Mouse (Mus musculus) kidney, adult 18-20 months (tissue): ENCODE data around the gene Gm14085.
A peak's percentile ranks its signal among the peaks of the same experiment; 100 is the strongest.

Source experiments
- DNase-seq: peaks from one replicate; pipeline ENCODE4 v3.0.0; 2021

Gm14085 gene

GRCm38 (mm10) chr2:122562251-122562650, 77.5 kb downstream of the Gm14085 start:
- DNase-seq = no peak

DNA sequence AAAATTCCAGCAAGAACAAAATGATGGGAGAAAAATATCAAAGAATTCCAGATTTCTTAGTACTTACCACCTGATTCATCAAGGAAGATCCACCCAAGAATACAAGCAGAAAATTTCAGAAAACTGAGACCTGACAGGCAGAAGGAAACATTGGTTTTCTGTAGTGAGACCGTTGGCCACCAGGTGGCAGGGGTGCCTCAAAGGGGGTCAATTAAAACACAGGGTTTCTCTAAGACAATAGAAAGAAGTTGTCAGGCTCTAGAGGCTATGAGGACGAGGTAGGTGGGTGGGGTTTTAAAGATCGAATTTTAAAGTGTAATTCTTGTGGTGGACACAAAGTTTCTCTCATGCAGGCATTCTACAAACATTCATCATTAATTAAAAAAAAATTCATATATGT, 84.7 kb downstream of the Gm14085 start:
- DNase-seq = peak; percentile 63

GRCm38 (mm10) chr2:122570430-122570829, 85.7 kb downstream of the Gm14085 start:
- no peak for DNase-seq

DNA sequence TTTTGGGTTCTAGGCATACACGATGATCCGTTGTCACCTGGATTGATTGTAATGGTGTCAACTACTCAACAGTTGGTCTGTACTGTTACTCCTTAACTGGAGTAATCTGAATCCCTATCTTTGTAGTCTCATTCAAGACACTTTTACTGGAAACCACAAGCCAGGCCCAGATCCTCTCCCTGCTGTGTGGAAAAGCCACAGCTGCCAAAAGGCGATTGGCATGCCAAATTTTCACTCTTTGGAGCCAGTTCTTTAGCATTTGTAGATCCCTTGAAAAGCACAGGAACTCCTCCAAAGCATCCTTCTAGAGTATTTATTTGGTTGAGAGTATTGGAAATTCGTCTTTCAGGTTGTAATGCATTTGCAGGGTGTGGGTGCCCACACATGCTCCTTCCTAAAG, 86.6 kb downstream of the Gm14085 start:
- DNase-seq = no peak

DNA sequence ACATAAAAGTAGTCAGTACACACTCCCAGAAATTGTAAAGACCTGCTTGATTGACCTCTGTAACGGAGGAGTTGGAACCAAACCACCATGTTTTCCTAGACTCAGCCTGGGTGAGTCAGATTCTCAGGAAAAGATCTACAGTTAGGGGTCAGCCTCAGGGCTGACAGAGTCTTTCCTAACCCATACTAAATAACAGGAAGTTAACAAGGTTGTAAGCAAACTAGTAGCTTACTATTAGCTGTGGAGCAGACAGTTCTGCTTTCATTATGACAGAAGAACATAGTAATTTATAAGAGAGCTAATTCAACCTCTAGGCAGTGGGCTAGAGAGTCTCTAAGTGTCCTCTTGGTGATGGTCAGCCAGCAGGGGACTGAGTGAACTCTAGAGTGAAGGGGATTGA, 87.7 kb downstream of the Gm14085 start:
- DNase-seq = no peak

DNA sequence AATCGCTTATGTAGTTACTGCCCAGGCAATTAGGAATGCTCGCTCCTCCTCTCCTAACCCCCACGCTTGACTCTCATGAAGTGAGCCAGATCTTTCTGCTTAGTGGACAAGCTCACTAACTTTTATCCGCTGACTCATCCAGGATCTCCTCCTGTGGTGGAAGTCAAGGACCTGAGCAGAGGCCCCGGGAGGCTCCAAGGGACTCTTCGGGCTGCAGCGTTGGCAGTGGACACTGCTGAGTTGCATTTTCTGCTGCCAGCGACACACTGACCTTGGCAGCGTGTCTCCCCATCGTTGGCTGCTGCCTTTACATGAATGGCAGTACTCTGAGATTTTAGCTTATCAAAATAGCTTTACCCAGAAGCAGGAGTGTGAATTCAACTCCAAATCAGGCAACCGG, 90.7 kb downstream of the Gm14085 start:
- peak; percentile 70 for DNase-seq

GRCm38 (mm10) chr2:122576295-122576694, 91.6 kb downstream of the Gm14085 start:
- DNase-seq = no peak

GRCm38 (mm10) chr2:122577316-122577715, 92.6 kb downstream of the Gm14085 start:
- DNase-seq = no peak
